Mouse (Mus musculus) CH12.LX (cell line): ENCODE data around the gene Atp5j2. TPM values are rescaled to one million over a fixed set of nuclear protein-coding genes. Genes with fewer than 3 reads are reported as not detected.

ENCODE experiments used
- DNase-seq: peaks from one replicate; pipeline ENCODE4 v3.0.0-alpha.2; 2013; ENCODE audit errors: extremely low read depth
- H3K27ac ChIP-seq: 2 replicates; pipeline ENCODE4 v1.5.1; 2012; ENCODE audit warnings: low read depth, mild to moderate bottlenecking, control low read depth, moderate library complexity; ENCODE audit not compliant: insufficient read depth
- H3K27me3 ChIP-seq: replicated peaks from 2 replicates; pipeline ENCODE3; 2012; ENCODE audit warnings: inconsistent platforms
- H3K36me3 ChIP-seq, 2 experiments: replicated peaks in 1 of 2; 2 replicates each; pipeline versions ENCODE3 to v1.6.1; 2012; ENCODE audit warnings: inconsistent platforms in 1 of 2, low read length in 1 of 2, mild to moderate bottlenecking in 1 of 2, mixed read lengths in 1 of 2, moderate library complexity in 1 of 2; ENCODE audit not compliant: control insufficient read depth in 1 of 2, insufficient read depth in 1 of 2
- H3K4me1 ChIP-seq, 2 experiments: 2 replicates each; pipeline ENCODE4 v1.6.1; 2012; ENCODE audit warnings: inconsistent platforms in 1 of 2, moderate library complexity in 1 of 2; ENCODE audit not compliant: insufficient read depth in 2 of 2, control insufficient read depth in 1 of 2
- H3K4me2 ChIP-seq: 2 replicates; pipeline ENCODE4 v1.6.1; 2012; ENCODE audit warnings: low read depth, mild to moderate bottlenecking, control low read depth; ENCODE audit not compliant: poor library complexity, insufficient read depth, severe bottlenecking
- H3K4me3 ChIP-seq, 3 experiments: fragments of 150-350 bp in 1 of 3; sonication (generic) in 1 of 3; replicated peaks in 1 of 3; 2 replicates each; pipeline versions ENCODE3 to v1.5.1; 2011 to 2012; ENCODE audit warnings: low read depth in 2 of 3, low read length in 2 of 3, mild to moderate bottlenecking in 2 of 3, moderate library complexity in 2 of 3, control low read depth in 1 of 3, improper control_type of control experiment in 1 of 3, inconsistent platforms in 1 of 3, mixed read lengths in 1 of 3; ENCODE audit not compliant: poor library complexity in 1 of 3
- H3K79me2 ChIP-seq: replicated peaks from 2 replicates; pipeline ENCODE4 v1.6.1; 2012; ENCODE audit warnings: mild to moderate bottlenecking, moderate library complexity; ENCODE audit not compliant: control insufficient read depth, poor library complexity, insufficient read depth, severe bottlenecking; ENCODE audit errors: extremely low read depth
- H3K9ac ChIP-seq: 2 replicates; pipeline ENCODE4 v1.6.1; 2012; ENCODE audit warnings: low read depth, mild to moderate bottlenecking, control low read depth, moderate library complexity; ENCODE audit not compliant: insufficient read depth
- H3K9me3 ChIP-seq: replicated peaks from 2 replicates; pipeline ENCODE3; 2012; ENCODE audit warnings: low read length, inconsistent platforms, mixed read lengths
- BHLHE40 ChIP-seq: IDR thresholded peaks from 2 replicates; pipeline ENCODE4 v1.6.1; 2011; ENCODE audit warnings: mild to moderate bottlenecking, low read depth, low read length, improper control_type of control experiment
- CHD1 ChIP-seq: IDR thresholded peaks from 2 replicates; pipeline ENCODE4 v1.6.1; 2012; ENCODE audit warnings: low read depth, low read length, improper control_type of control experiment, inconsistent platforms
- CHD2 ChIP-seq: IDR thresholded peaks from 2 replicates; pipeline ENCODE4 v1.6.1; 2011; ENCODE audit warnings: low read length, improper control_type of control experiment
- CTCF ChIP-seq, 2 experiments: IDR thresholded peaks in 1 of 2; conservative IDR thresholded peaks in 1 of 2; 2 replicates each; pipeline ENCODE4 v1.5.1; 2011 to 2012; ENCODE audit warnings: low read depth in 2 of 2, low read length in 2 of 2, improper control_type of control experiment in 1 of 2, inconsistent platforms in 1 of 2, mild to moderate bottlenecking in 1 of 2, moderate library complexity in 1 of 2
- E2F4 ChIP-seq: IDR thresholded peaks from 2 replicates; pipeline ENCODE4 v1.6.1; 2011; ENCODE audit warnings: low read depth, low read length, improper control_type of control experiment; ENCODE audit not compliant: insufficient replicate concordance
- ELF1 ChIP-seq: IDR thresholded peaks from 2 replicates; pipeline ENCODE4 v1.6.1; 2014; ENCODE audit warnings: low read depth, mild to moderate bottlenecking, inconsistent platforms, low read length, improper control_type of control experiment
- ETS1 ChIP-seq: conservative IDR thresholded peaks from 2 replicates; pipeline ENCODE4 v1.6.1; 2012; ENCODE audit warnings: low read depth, mild to moderate bottlenecking, inconsistent platforms, low read length, improper control_type of control experiment, moderate library complexity
- GABPA ChIP-seq: IDR thresholded peaks from 2 replicates; pipeline ENCODE4 v1.6.1; 2012; ENCODE audit warnings: low read depth, low read length, improper control_type of control experiment, inconsistent platforms; ENCODE audit not compliant: insufficient replicate concordance
- HCFC1 ChIP-seq: IDR thresholded peaks from 2 replicates; pipeline ENCODE4 v1.6.1; 2012; ENCODE audit warnings: low read depth, mild to moderate bottlenecking, inconsistent platforms, low read length, improper control_type of control experiment
- JUN ChIP-seq: IDR thresholded peaks from 2 replicates; pipeline ENCODE4 v1.6.1; 2011; ENCODE audit warnings: low read depth, mild to moderate bottlenecking, low read length, improper control_type of control experiment, moderate library complexity; ENCODE audit not compliant: insufficient read depth
- JUND ChIP-seq: conservative IDR thresholded peaks from 2 replicates; pipeline ENCODE4 v1.6.1; 2011; ENCODE audit warnings: low read depth, low read length, improper control_type of control experiment
- KAT2A ChIP-seq: IDR thresholded peaks from 2 replicates; pipeline ENCODE4 v1.6.1; 2012; ENCODE audit warnings: low read length, improper control_type of control experiment, inconsistent platforms; ENCODE audit not compliant: insufficient replicate concordance
- MAFK ChIP-seq: IDR thresholded peaks from 2 replicates; pipeline ENCODE4 v1.6.1; 2011; ENCODE audit warnings: low read length, improper control_type of control experiment; ENCODE audit not compliant: insufficient replicate concordance
- MXI1 ChIP-seq: IDR thresholded peaks from 2 replicates; pipeline ENCODE4 v1.6.1; 2011; ENCODE audit warnings: mild to moderate bottlenecking, low read depth, low read length, improper control_type of control experiment
- MYC ChIP-seq: IDR thresholded peaks from 2 replicates; pipeline ENCODE4 v1.6.1; 2011; ENCODE audit warnings: low read depth, mild to moderate bottlenecking, improper control_type of control experiment, low read length
- NELFE ChIP-seq: IDR thresholded peaks from 2 replicates; pipeline ENCODE4 v1.6.1; 2011; ENCODE audit warnings: low read depth, low read length, improper control_type of control experiment
- NRF1 ChIP-seq: IDR thresholded peaks from 2 replicates; pipeline ENCODE4 v1.6.1; 2014; ENCODE audit warnings: low read depth, mild to moderate bottlenecking, inconsistent platforms, low read length, improper control_type of control experiment, moderate library complexity
- PAX5 ChIP-seq: IDR thresholded peaks from 2 replicates; pipeline ENCODE4 v1.6.1; 2012; ENCODE audit warnings: low read length, inconsistent platforms, mixed read lengths
- POLR2A ChIP-seq: IDR thresholded peaks from 2 replicates; pipeline ENCODE4 v1.6.1; 2011; ENCODE audit warnings: low read depth, mild to moderate bottlenecking, improper control_type of control experiment, low read length
- POLR2AphosphoS2 ChIP-seq: IDR thresholded peaks from 2 replicates; pipeline ENCODE4 v1.6.1; 2011; ENCODE audit warnings: low read depth, low read length, improper control_type of control experiment
- RAD21 ChIP-seq: IDR thresholded peaks from 2 replicates; pipeline ENCODE4 v1.6.1; 2011; ENCODE audit warnings: low read depth, mild to moderate bottlenecking, low read length, improper control_type of control experiment, moderate library complexity
- SIN3A ChIP-seq: IDR thresholded peaks from 2 replicates; pipeline ENCODE4 v1.6.1; 2012; ENCODE audit warnings: low read length, improper control_type of control experiment, inconsistent platforms
- SMC3 ChIP-seq: IDR thresholded peaks from 2 replicates; pipeline ENCODE4 v1.6.1; 2011; ENCODE audit warnings: low read depth, low read length, improper control_type of control experiment
- TCF12 ChIP-seq: IDR thresholded peaks from 2 replicates; pipeline ENCODE4 v1.6.1; 2014; ENCODE audit warnings: low read depth, mild to moderate bottlenecking, inconsistent platforms, low read length, improper control_type of control experiment
- UBTF ChIP-seq: IDR thresholded peaks from 2 replicates; pipeline ENCODE4 v1.6.1; 2012; ENCODE audit warnings: low read depth, mild to moderate bottlenecking, inconsistent platforms, low read length, improper control_type of control experiment, moderate library complexity
- USF1 ChIP-seq: IDR thresholded peaks from 2 replicates; pipeline ENCODE4 v1.6.1; 2014; ENCODE audit warnings: low read depth, mild to moderate bottlenecking, inconsistent platforms, low read length, improper control_type of control experiment
- ZC3H11A ChIP-seq: IDR thresholded peaks from 2 replicates; pipeline ENCODE4 v1.6.1; 2012; ENCODE audit warnings: low read depth, mild to moderate bottlenecking, inconsistent platforms, low read length, improper control_type of control experiment
- ZKSCAN1 ChIP-seq: IDR thresholded peaks from 2 replicates; pipeline ENCODE4 v1.6.1; 2012; ENCODE audit warnings: low read depth, inconsistent platforms, low read length, improper control_type of control experiment, borderline replicate concordance
- ZMIZ1 ChIP-seq: IDR thresholded peaks from 2 replicates; pipeline ENCODE4 v1.6.1; 2012; ENCODE audit warnings: low read depth, mild to moderate bottlenecking, inconsistent platforms, low read length, improper control_type of control experiment
- ZNF384 ChIP-seq: IDR thresholded peaks from 2 replicates; pipeline ENCODE4 v1.6.1; 2012; ENCODE audit warnings: low read depth, low read length, improper control_type of control experiment, inconsistent platforms
- dilution Hi-C: fragments of 300-500 bp; cut with MboI; formaldehyde crosslinking; loops from 2 replicates; pipeline ENCODE4 v1.14.3; 2020; ENCODE audit warnings: low sequenced_read_pairs; ENCODE audit not compliant: extremely low pct_unique_long_range_greater_than_20kb, extremely low pct_ligation_motif_present
- in situ Hi-C: fragments of 300-500 bp; cut with MboI; formaldehyde crosslinking; loops from 3 replicates; pipeline ENCODE4 v1.14.3; 2019; ENCODE audit warnings: low sequenced_read_pairs, low pct_ligation_motif_present, low pct_unique_long_range_greater_than_20kb, mixed read lengths
- polyA plus RNA-seq: library from polyadenylated mRNA; unstranded; fragments of >175 nt; gene quantifications from 2 replicates; pipeline ENCODE4 v1.2.1, GENCODE M21; 2012; ENCODE audit warnings: low read depth; ENCODE audit not compliant: insufficient read length
- total RNA-seq, 2 experiments: library from RNA; depleted of rRNA; stranded (reverse); fragments of 300-350 nt in 1 of 2; fragments of >200 nt in 1 of 2; gene quantifications; 2 replicates each; pipeline ENCODE4 v1.2.3; 2012 to 2014

Gene Atp5j2
- total and polyA plus RNA-seq, 3 experiments: 202 to 440 (median 327) TPM

DNA sequence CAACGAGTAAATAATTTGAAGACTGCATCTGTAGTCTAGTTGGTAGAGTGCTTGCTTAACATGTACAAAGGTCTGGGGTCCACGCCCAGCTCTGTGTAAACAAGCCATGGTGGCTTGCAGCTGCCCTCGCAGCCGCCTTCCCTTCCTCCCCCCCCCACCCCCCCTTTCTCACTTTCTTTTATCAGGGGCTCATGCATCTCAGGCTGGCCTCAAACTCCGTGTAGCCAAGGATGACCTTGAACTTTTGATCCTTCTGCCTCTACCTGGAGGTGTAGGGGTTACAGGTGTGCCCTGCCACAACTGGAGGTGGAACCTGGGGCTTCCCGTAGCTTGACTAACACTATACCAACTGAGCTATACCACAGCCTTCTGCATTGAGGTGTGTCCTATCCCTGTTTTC, 25.9 kb upstream of the Atp5j2 start:
- Histone ChIP-seq H3K9me3 (no peaks in the 10 kb centered on the region), H3K79me2 (no peaks in the 10 kb centered on the region), H3K4me3 (no peak overlapping the region), H3K27me3 (no peaks in the 10 kb centered on the region), H3K27ac (no peak overlapping the region), H3K36me3 (peaks cover 29 to 70% of the 10 kb centered on the region in 2 experiments), H3K9ac (no peak overlapping the region), H3K4me2 (no peak overlapping the region), H3K4me1 (no peaks in the 10 kb centered on the region)
- in situ Hi-C loops: no loop called here
- no peak for DNase-seq
- TF ChIP-seq USF1: no peak
- no peak for TF ChIP-seq CHD1
- no peak for TF ChIP-seq CHD2
- TF ChIP-seq ETS1: no peak
- no peak for TF ChIP-seq POLR2AphosphoS2
- no peak for TF ChIP-seq ELF1
- no peak for TF ChIP-seq PAX5
- no peak for TF ChIP-seq SMC3
- TF ChIP-seq ZNF384: no peak
- TF ChIP-seq SIN3A: no peak
- no peak for TF ChIP-seq ZKSCAN1
- TF ChIP-seq GABPA: no peak
- no peak for TF ChIP-seq NRF1
- no peak for TF ChIP-seq ZC3H11A
- TF ChIP-seq ZMIZ1: no peak
- TF ChIP-seq NELFE: no peak
- no peak for TF ChIP-seq JUND
- no peak for TF ChIP-seq E2F4
- TF ChIP-seq BHLHE40: no peak
- dilution Hi-C loops: no loop called here

DNA sequence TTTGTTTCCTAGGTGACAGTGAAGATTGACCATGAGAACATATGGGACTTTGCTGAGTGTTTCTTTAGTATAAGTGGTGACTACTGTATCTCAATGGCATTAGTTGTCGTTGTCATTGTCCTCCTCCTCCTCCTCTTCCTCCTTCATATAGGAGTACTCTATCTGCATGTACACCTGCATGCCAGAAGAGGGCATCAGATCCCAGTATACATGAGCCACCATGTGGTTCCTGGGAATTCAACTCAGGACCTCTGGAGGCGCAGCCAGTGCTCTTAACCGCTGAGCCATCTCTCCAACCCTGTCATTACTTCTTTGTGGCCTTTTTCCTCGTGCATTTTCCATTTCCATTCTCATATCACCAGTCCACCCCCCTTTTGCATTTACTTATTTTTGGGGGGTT, 22.8 kb upstream of the Atp5j2 start:
- dilution Hi-C loops (no loop called here), in situ Hi-C loops (no loop called here)
- no peak for DNase-seq
- no peak overlapping the region for H3K9ac ChIP-seq
- TF ChIP-seq JUN: no peak
- TF ChIP-seq POLR2A: no peak
- no peak for TF ChIP-seq NRF1
- peak; percentile 4 for TF ChIP-seq RAD21
- no peak for TF ChIP-seq ETS1
- TF ChIP-seq ZNF384: no peak
- no peak for TF ChIP-seq MAFK
- TF ChIP-seq KAT2A: no peak
- no peak for TF ChIP-seq CHD2
- no peak for TF ChIP-seq MXI1
- TF ChIP-seq HCFC1: no peak
- TF ChIP-seq MYC: 0 out of 2 replicates have a peak, but pooled peaks have one; percentile 45
- TF ChIP-seq TCF12: no peak
- no peak for TF ChIP-seq USF1
- TF ChIP-seq UBTF: no peak
- TF ChIP-seq POLR2AphosphoS2: no peak
- TF ChIP-seq CTCF (conservative IDR thresholded peaks at IDR 0.05 in 1 of 2, IDR thresholded peaks at IDR 0.05 in 1 of 2; ENCODE audit: low read depth in 2 of 2, low read length in 2 of 2): peak in 1 of 2 experiments; percentile 40; a peak in 2 of 4 replicates
- no peaks in the 10 kb centered on the region for H3K79me2 ChIP-seq
- no peaks in the 10 kb centered on the region for H3K9me3 ChIP-seq
- no peak overlapping the region for H3K27ac ChIP-seq
- H3K4me3 ChIP-seq: no peak overlapping the region
- H3K4me2 ChIP-seq: no peak overlapping the region
- no peaks in the 10 kb centered on the region for H3K27me3 ChIP-seq
- H3K36me3 ChIP-seq: peaks cover 35 to 75% of the 10 kb centered on the region in 2 experiments
- no peaks in the 10 kb centered on the region for H3K4me1 ChIP-seq
